Mouse (Mus musculus) spleen, adult 2 months (tissue): ENCODE data around the gene Kif2a. TPM values are rescaled to one million over a fixed set of nuclear protein-coding genes. Genes with fewer than 3 reads are reported as not detected.
"Not testable (repeated sequence)": the region's sequence is repeated elsewhere in the genome, so short reads cannot be mapped to it uniquely, and the experiment has no call there.

Experiments
- DNase-seq, 2 experiments: peaks; one replicate each; pipeline versions ENCODE4 v3.0.0 to v3.0.0-alpha.2; 2012 to 2021; ENCODE audit warnings: low spot score in 2 of 2, low read depth in 1 of 2
- H3K27ac ChIP-seq: fragments of 200-500 bp; 2 replicates; pipeline ENCODE4 v1.5.1; 2012; ENCODE audit warnings: low read length, inconsistent platforms; ENCODE audit not compliant: insufficient read depth
- H3K27me3 ChIP-seq: fragments of 200-500 bp; 2 replicates; pipeline ENCODE4 v1.6.1; 2012; ENCODE audit warnings: mild to moderate bottlenecking, moderate library complexity, low read length, inconsistent platforms; ENCODE audit not compliant: control insufficient read depth, insufficient read depth
- H3K36me3 ChIP-seq: fragments of 200-500 bp; 2 replicates; pipeline ENCODE4 v1.6.1; 2012; ENCODE audit warnings: mild to moderate bottlenecking, low read length, inconsistent platforms; ENCODE audit not compliant: control insufficient read depth, insufficient read depth
- H3K4me1 ChIP-seq: fragments of 200-500 bp; 2 replicates; pipeline ENCODE4 v1.6.1; 2011; ENCODE audit warnings: inconsistent platforms; ENCODE audit not compliant: control insufficient read depth, insufficient read depth, insufficient read length
- H3K4me3 ChIP-seq: fragments of 200-500 bp; 2 replicates; pipeline ENCODE4 v1.5.1; 2011; ENCODE audit warnings: mild to moderate bottlenecking, inconsistent platforms; ENCODE audit not compliant: insufficient read depth, insufficient read length; ENCODE audit errors: extremely low read depth
- CTCF ChIP-seq: fragments of 200-500 bp; IDR thresholded peaks from 2 replicates; pipeline ENCODE4 v1.5.1; 2011; ENCODE audit warnings: mild to moderate bottlenecking, inconsistent platforms; ENCODE audit not compliant: insufficient read depth, insufficient read length, insufficient replicate concordance; ENCODE audit errors: extremely low read depth
- POLR2A ChIP-seq: fragments of 200-500 bp; IDR thresholded peaks from 2 replicates; pipeline ENCODE4 v1.6.1; 2011; ENCODE audit warnings: low read depth, low read length, inconsistent platforms
- WGBS: fragments of 180-500 bp; shearing (Covaris S2); methylation state at CpG from one replicate; pipeline ENCODE4 v1.1.7; 2018; 5-methylcytosine and 5-hydroxymethylcytosine counted together
- polyA plus RNA-seq: library from polyadenylated mRNA; depleted of rRNA; stranded (reverse); fragments of >200 nt; gene quantifications from 2 replicates; pipeline ENCODE4 v1.2.3, GENCODE M21; 2012; rRNA removed

Gene Kif2a
- polyA plus RNA-seq, 1 experiment, result 1.5 TPM

DNA sequence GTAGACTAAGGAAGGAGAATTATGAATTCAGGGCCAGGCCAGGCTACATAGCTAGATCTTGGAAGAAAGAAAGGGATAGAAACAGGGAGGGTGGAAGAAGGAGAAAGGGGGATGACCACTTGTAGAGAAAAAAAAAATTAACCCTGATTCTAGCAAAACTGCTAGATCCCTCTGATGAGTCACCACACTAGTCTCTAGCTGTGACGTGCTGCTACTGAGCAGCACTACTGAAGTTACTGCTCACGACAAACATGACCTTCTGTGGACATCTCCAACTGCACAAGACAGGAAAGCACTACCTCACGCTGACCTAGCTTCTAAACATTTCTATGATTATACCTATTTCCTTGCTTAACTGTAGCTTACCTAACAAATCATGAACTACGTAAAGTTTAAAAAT, 93.6 kb downstream of the Kif2a start:
- H3K4me1 ChIP-seq, result no peaks in the 10 kb centered on the region
- TF ChIP-seq POLR2A, result no peak
- 0 out of 2 replicates have a peak, but pooled peaks cover 1% of the 10 kb centered on the region for H3K36me3 ChIP-seq
- H3K4me3 ChIP-seq, result no peak overlapping the region
- WGBS, result 91% methylated on average over 4 of the region's 4 CpGs
- H3K27me3 ChIP-seq, result no peaks in the 10 kb centered on the region
- DNase-seq, result no peak
- H3K27ac ChIP-seq, result no peak overlapping the region

DNA sequence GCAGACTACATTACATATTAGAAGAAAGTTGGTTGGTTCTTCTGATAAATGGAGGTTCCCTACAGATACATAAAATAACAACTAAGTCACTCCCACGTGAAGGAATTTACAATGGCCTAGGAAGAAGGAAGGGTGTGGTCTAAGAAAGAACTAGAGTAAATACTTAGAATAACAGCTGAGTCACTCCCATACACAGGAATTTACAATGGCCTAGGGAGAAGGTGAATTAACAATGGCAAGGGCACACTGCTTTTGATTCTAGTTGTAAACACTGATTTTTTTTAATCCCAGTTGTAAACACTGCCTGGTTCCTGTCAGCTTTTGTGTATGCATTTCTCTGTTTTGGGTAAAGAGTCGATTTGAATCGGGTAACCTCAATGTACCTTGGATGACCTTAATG, 96.0 kb downstream of the Kif2a start:
- WGBS, result 89% methylated on average over 3 of the region's 3 CpGs
- DNase-seq, H3K4me3 ChIP-seq, H3K27me3 ChIP-seq, H3K4me1 ChIP-seq, H3K36me3 ChIP-seq, H3K27ac ChIP-seq: not testable (repeated sequence)

GRCm38 (mm10) chr13:106918322-106919050, 103.4 kb downstream of the Kif2a start:
- TF ChIP-seq POLR2A (no peak), CTCF (no peak)
- WGBS, result 86% methylated on average over 7 of the region's 7 CpGs
- peak in 1 of 2 experiments; percentile 25 for DNase-seq

DNA sequence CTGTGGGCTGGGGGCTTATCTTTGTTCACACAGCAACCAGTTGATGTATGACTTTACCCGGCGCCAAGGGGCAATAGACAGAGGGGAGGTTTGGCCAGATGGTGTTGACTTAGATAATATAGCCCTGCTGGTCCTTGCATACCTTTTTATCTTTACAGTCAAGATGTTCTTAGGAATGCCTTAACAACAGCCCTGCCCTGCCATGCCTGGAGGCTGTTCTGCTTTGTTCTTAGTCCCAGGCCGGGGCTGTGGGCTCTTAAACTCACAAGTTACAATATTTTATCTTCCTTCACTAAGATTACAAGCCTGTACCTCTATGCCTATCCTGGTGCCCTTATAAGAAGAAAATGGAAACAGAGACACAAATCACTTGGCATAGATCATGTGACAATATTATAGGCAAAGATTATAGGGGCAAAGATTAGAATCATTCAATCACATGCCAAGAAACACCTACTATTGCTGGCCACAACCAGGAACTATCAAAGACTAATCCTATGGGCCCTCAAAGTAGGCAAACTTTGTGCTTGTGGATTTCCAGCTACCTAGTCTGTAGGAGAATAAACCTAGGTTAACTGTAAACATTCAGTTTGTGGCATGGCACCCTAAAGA, 108.7 kb downstream of the Kif2a start:
- Histone ChIP-seq H3K27me3 (no peaks in the 10 kb centered on the region), H3K36me3 (peaks cover 4% of the 10 kb centered on the region; the same call in 1 of the 2 replicates), H3K4me1 (no peaks in the 10 kb centered on the region), H3K4me3 (no peak overlapping the region), H3K27ac (no peak overlapping the region)
- TF ChIP-seq POLR2A (no peak), CTCF (no peak)
- 82% methylated on average over 3 of the region's 3 CpGs for WGBS
- DNase-seq, result no peak

More at GRCm38 (mm10) chr13:106918322-106919050, 103.4 kb downstream of the Kif2a start:
- H3K27ac ChIP-seq, result no peak overlapping the region
- no peak overlapping the region for H3K4me3 ChIP-seq
- H3K36me3 ChIP-seq, result no peaks in the 10 kb centered on the region; the same call in 1 of the 2 replicates
- no peaks in the 10 kb centered on the region for H3K4me1 ChIP-seq
- no peaks in the 10 kb centered on the region for H3K27me3 ChIP-seq

GRCm38 (mm10) chr13:106910096-106910495, 111.8 kb downstream of the Kif2a start:
- WGBS, result 96% methylated on average over 10 of the region's 10 CpGs
- Histone ChIP-seq H3K27ac (no peak overlapping the region), H3K27me3 (no peaks in the 10 kb centered on the region), H3K4me3 (no peak overlapping the region), H3K36me3 (peaks cover 9% of the 10 kb centered on the region; the same call in 1 of the 2 replicates), H3K4me1 (no peaks in the 10 kb centered on the region)
- TF ChIP-seq POLR2A (no peak), CTCF (no peak)
- no peak for DNase-seq

Other genes with a start within 250 kb of the Kif2a start
- gene Ipo11, start 85.2 kb downstream of the Kif2a start, polyA plus RNA-seq, result 12.6 and 13.3 TPM in 2 replicates
- 2.7 and 4.6 TPM in 2 replicates for gene Dimt1, start 75.0 kb downstream of the Kif2a start, polyA plus RNA-seq